Comparison of ENCODE assay signal across 13 mouse cellular contexts in genomic region chr13:85290651-85291050, GRCm38 (mm10). TPM values are rescaled to one million over a fixed set of nuclear protein-coding genes. Genes with fewer than 3 reads are reported as not detected.
DNase-seq lines count a peak whose midpoint lies in the region; ATAC-seq lines count a peak whose summit lies in the region.
"Had no signal": no experiment of that assay in that cellular context is flagged by ENCODE, and none has a peak within 500 bp of the region (broad histone marks: within the 10 kb centered on the region; RNA-seq: fewer than 3 reads in every experiment).

No protein-coding gene starts in this region.

- no peak for DNase-seq in heart, embryonic 10.5 days (ENCODE audit: low spot score)
- peak; percentile 58 for DNase-seq in A20 (ENCODE audit: low read depth, low spot score)
- DNase-seq in Muller cell, postnatal 12 days (ENCODE audit: inconsistent ontology term) = peak; percentile 32
- peak; percentile 6 for DNase-seq in lung, postnatal 36 days
- DNase-seq in adrenal gland, postnatal 14 days = no peak
- no peak for DNase-seq in hindbrain, embryonic 10.5 days (ENCODE audit: low spot score)
- DNase-seq in thymus, postnatal 14 days = no peak
- DNase-seq: kidney, adult 9 months had no signal

- H3K4me3 ChIP-seq in heart, embryonic 16.5 days (ENCODE audit: low read length) = 0 out of 2 replicates have a peak overlapping the region, but pooled peaks have one; percentile 12
- no peak overlapping the region for H3K4me3 ChIP-seq in heart, embryonic 10.5 days
- H3K4me3 ChIP-seq in hindbrain, embryonic 10.5 days = no peak overlapping the region

- H3K36me3 ChIP-seq in heart, embryonic 16.5 days (ENCODE audit: control insufficient read depth, insufficient read depth) = no peaks in the 10 kb centered on the region
- H3K36me3 ChIP-seq in heart, embryonic 10.5 days = no peaks in the 10 kb centered on the region
- peaks cover 3% of the 10 kb centered on the region; the same call in 1 of the 2 replicates for H3K36me3 ChIP-seq in hindbrain, embryonic 10.5 days
- H3K36me3 ChIP-seq: embryonic facial prominence, embryonic 10.5 days; forebrain, embryonic 12.5 days; midbrain, embryonic 12.5 days; neural tube, embryonic 13.5 days had no signal

- WGBS in heart, embryonic 16.5 days = 62% methylated on average over 1 of the region's 1 CpGs
- 75% methylated on average over 1 of the region's 1 CpGs for WGBS in heart, embryonic 10.5 days
- WGBS in hindbrain, embryonic 10.5 days = 67% methylated on average over 1 of the region's 1 CpGs

- H3K27me3 ChIP-seq in heart, embryonic 16.5 days (ENCODE audit: control insufficient read depth, insufficient read depth, low read length) = no peaks in the 10 kb centered on the region
- H3K27me3 ChIP-seq in heart, embryonic 10.5 days (ENCODE audit: insufficient read depth, poor library complexity, severe bottlenecking) = no peaks in the 10 kb centered on the region
- no peaks in the 10 kb centered on the region for H3K27me3 ChIP-seq in hindbrain, embryonic 10.5 days (ENCODE audit: insufficient read depth, poor library complexity, severe bottlenecking)
- H3K27me3 ChIP-seq: forebrain, embryonic 12.5 days; midbrain, embryonic 12.5 days; neural tube, embryonic 13.5 days had no signal

- H3K4me1 ChIP-seq in heart, embryonic 16.5 days (ENCODE audit: control insufficient read depth, insufficient read depth, low read length) = peaks cover 8% of the 10 kb centered on the region
- H3K4me1 ChIP-seq in heart, embryonic 10.5 days = no peaks in the 10 kb centered on the region
- H3K4me1 ChIP-seq in hindbrain, embryonic 10.5 days (replicated peaks) = peaks cover 14% of the 10 kb centered on the region; the same call in 1 of the 2 replicates

- peak overlapping the region; percentile 49; the same call in 1 of the 2 replicates for H3K4me2 ChIP-seq in heart, embryonic 16.5 days (ENCODE audit: low read depth, low read length)

- H3K9ac ChIP-seq in heart, embryonic 16.5 days (ENCODE audit: low read length) = no peak overlapping the region; the same call in 1 of the 2 replicates

- ATAC-seq in heart, embryonic 16.5 days (replicated peaks; ENCODE audit: extremely low read depth, insufficient read depth, low FRiP score) = no peak

- H3K27ac ChIP-seq in heart, embryonic 16.5 days (ENCODE audit: low read length) = no peak overlapping the region
- no peak overlapping the region for H3K27ac ChIP-seq in heart, embryonic 10.5 days
- no peak overlapping the region for H3K27ac ChIP-seq in hindbrain, embryonic 10.5 days
- H3K27ac ChIP-seq: embryonic facial prominence, embryonic 10.5 days; forebrain, embryonic 12.5 days; midbrain, embryonic 12.5 days had no signal

- no peaks in the 10 kb centered on the region for H3K9me3 ChIP-seq in heart, embryonic 16.5 days (replicated peaks; ENCODE audit: control insufficient read depth, low read length)
- no peaks in the 10 kb centered on the region for H3K9me3 ChIP-seq in heart, embryonic 10.5 days
- H3K9me3 ChIP-seq in hindbrain, embryonic 10.5 days = no peaks in the 10 kb centered on the region
- H3K9me3 ChIP-seq: embryonic facial prominence, embryonic 10.5 days; forebrain, embryonic 12.5 days; midbrain, embryonic 12.5 days; neural tube, embryonic 13.5 days had no signal

RNA-seq across cellular contexts. Expression of gene Rasa1, which starts 1.7 kb away (rescaled TPM):
- polyA plus RNA-seq in heart, embryonic 16.5 days (2015; fragmentation: Nextera tagmentation; extraction: Ambion mirVana) = 29.9 and 33.1 TPM in 2 replicates
- 29.3 and 37.7 TPM in 2 replicates for polyA plus RNA-seq in heart, embryonic 10.5 days (2016; fragmentation: Nextera tagmentation; extraction: Ambion mirVana)
- 47.2 and 50.2 TPM in 2 replicates for total RNA-seq in adrenal gland, postnatal 14 days (2021)
- 42.2 and 48.0 TPM in 2 replicates for polyA plus RNA-seq in hindbrain, embryonic 10.5 days (2016; fragmentation: Nextera tagmentation; extraction: Ambion mirVana)

Comparison
In these comparisons a context has a peak if more than half of its experiments do, and no peak if none do; other contexts are left out.
1. DNase-seq: peak in A20 (single experiment), Muller cell, postnatal 12 days (single experiment) and lung, postnatal 36 days (single experiment); none in heart, embryonic 10.5 days (single experiment), adrenal gland, postnatal 14 days (single experiment), hindbrain, embryonic 10.5 days (single experiment) and thymus, postnatal 14 days (single experiment).